Mouse (Mus musculus): Measurements from ENCODE around the gene Icam4.
"Not testable (repeated sequence)": the region's sequence is repeated elsewhere in the genome, so short reads cannot be mapped to it uniquely, and the experiment has no call there.

Gene Icam4

GRCm38 (mm10) chr9:21034481-21035085 is 5.4 kb downstream of the Icam4 start:
- DNase-seq (ENCODE audit: low spot score) = no peak

- DNase-seq (ENCODE audit: low spot score) = no peak
Measured at GRCm38 (mm10) chr9:21035586-21035985, 6.4 kb downstream of the Icam4 start.

- DNase-seq (ENCODE audit: low spot score) = no peak
Measured at GRCm38 (mm10) chr9:21036161-21036560, 7.0 kb downstream of the Icam4 start.

- no peak for DNase-seq (ENCODE audit: low spot score)
Measured at GRCm38 (mm10) chr9:21036666-21037065, 7.5 kb downstream of the Icam4 start.

- no peak for DNase-seq (ENCODE audit: low spot score)
Measured at GRCm38 (mm10) chr9:21037481-21037891, 8.3 kb downstream of the Icam4 start.

- no peak for DNase-seq (ENCODE audit: low spot score)
Measured at GRCm38 (mm10) chr9:21039779-21040178, 10.6 kb downstream of the Icam4 start.

- no peak for DNase-seq (ENCODE audit: low spot score)
Measured at GRCm38 (mm10) chr9:21041308-21041707, 12.1 kb downstream of the Icam4 start.

GRCm38 (mm10) chr9:21043563-21043962 is 14.4 kb downstream of the Icam4 start:
- DNase-seq (ENCODE audit: low spot score) = no peak

GRCm38 (mm10) chr9:21044785-21045184 is 15.6 kb downstream of the Icam4 start:
- DNase-seq (ENCODE audit: low spot score) = not testable (repeated sequence)

GRCm38 (mm10) chr9:21045235-21045634 is 16.1 kb downstream of the Icam4 start:
- DNase-seq (ENCODE audit: low spot score) = no peak

- no peak for DNase-seq (ENCODE audit: low spot score)
Measured at GRCm38 (mm10) chr9:21051578-21051977, 22.4 kb downstream of the Icam4 start.

- DNase-seq (ENCODE audit: low spot score) = no peak
Measured at GRCm38 (mm10) chr9:21062928-21063327, 33.8 kb downstream of the Icam4 start.

GRCm38 (mm10) chr9:21067006-21067684 is 38.0 kb downstream of the Icam4 start, which contains the start of gene Zglp1:
Gene Zglp1, minus strand, starts transcription at chr9:21067093.
- peak; percentile 70 for DNase-seq (ENCODE audit: low spot score)

GRCm38 (mm10) chr9:21072641-21073040 is 43.5 kb downstream of the Icam4 start:
- DNase-seq (ENCODE audit: low spot score) = no peak

- DNase-seq (ENCODE audit: low spot score) = peak; percentile 87
Measured at GRCm38 (mm10) chr9:21073044-21073840, 44.1 kb downstream of the Icam4 start, which contains the start of the genes Gm49373 and Fdx1l. Gene Gm49373, minus strand, starts transcription at chr9:21073096. Gene Fdx1l, minus strand, starts transcription at chr9:21073614.

GRCm38 (mm10) chr9:21074173-21074572 is 45.0 kb downstream of the Icam4 start:
- DNase-seq (ENCODE audit: low spot score) = no peak

GRCm38 (mm10) chr9:21075625-21076024 is 46.5 kb downstream of the Icam4 start:
- no peak for DNase-seq (ENCODE audit: low spot score)

Data from testis, postnatal 14 days (tissue).